Mouse (Mus musculus) bone marrow macrophage, adult 2 months (primary cell): ENCODE results near the gene 4931406P16Rik.

Source experiments
- CTCF ChIP-seq: IDR thresholded peaks from 2 replicates; pipeline ENCODE4 v1.5.1; 2012; ENCODE audit warnings: low read depth, mild to moderate bottlenecking, low read length, moderate library complexity
- POLR2A ChIP-seq: IDR thresholded peaks from 2 replicates; pipeline ENCODE4 v1.6.1; 2012; ENCODE audit warnings: mild to moderate bottlenecking, low read depth, low read length, borderline replicate concordance

- TF ChIP-seq CTCF (no peak), POLR2A (no peak)
Measured at GRCm38 (mm10) chr7:34342040-34342793, 28.9 kb upstream of the 4931406P16Rik start.
